Mouse (Mus musculus): ENCODE measurements at regions not wholly inside any gene's neighbourhood (a gene's known extent, or its start where the extent isn't known, plus 50 kb on each side); places are given as distances from the start of the nearest gene placed in this dataset.

- Histone ChIP-seq H3K4me3 (no peak overlapping the region), H3K4me1 (no peaks in the 10 kb centered on the region), H3K27ac (no peak overlapping the region), H3K36me3 (no peaks in the 10 kb centered on the region), H3K27me3 (ENCODE audit: low read depth, poor library complexity, severe bottlenecking) (no peaks in the 10 kb centered on the region), H3K9me3 (replicated peaks) (no peaks in the 10 kb centered on the region)
- no peak for DNase-seq (ENCODE audit: low spot score)
- WGBS: 33% methylated on average over 3 of the region's 3 CpGs
Observed at GRCm38 (mm10) chr4:64175938-64176337, 129.1 kb upstream of the Tnc start.

DNA sequence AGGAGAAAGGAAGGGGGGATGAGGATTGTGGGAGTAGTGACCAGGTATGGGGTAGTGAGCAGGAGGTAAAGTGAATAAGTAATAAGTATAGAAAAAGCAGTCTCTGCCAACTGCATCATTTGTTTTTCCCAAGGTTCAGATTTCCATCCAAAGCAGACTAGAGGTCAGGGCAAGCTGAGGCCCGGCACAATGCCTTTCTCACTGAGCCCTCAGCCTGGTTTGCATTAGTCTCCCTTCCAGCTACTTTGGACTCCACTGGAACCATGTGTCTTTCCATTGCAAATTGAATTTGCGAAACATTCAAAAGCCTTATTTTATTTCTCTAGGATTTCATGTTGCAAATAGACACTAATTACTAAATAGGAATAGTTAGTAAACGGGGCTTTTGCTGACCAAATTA, 124.7 kb upstream of the Tnc start:
- H3K36me3 ChIP-seq: no peaks in the 10 kb centered on the region
- DNase-seq (ENCODE audit: low spot score): no peak
- no peak overlapping the region for H3K4me3 ChIP-seq
- H3K27me3 ChIP-seq (ENCODE audit: low read depth, poor library complexity, severe bottlenecking): no peaks in the 10 kb centered on the region
- H3K9me3 ChIP-seq (replicated peaks): no peaks in the 10 kb centered on the region
- 75% methylated on average over 3 of the region's 3 CpGs for WGBS
- no peak overlapping the region for H3K27ac ChIP-seq
- no peaks in the 10 kb centered on the region for H3K4me1 ChIP-seq

- 95% methylated on average over 5 of the region's 5 CpGs for WGBS
- Histone ChIP-seq H3K4me3 (no peak overlapping the region), H3K36me3 (no peaks in the 10 kb centered on the region), H3K9me3 (replicated peaks) (no peaks in the 10 kb centered on the region), H3K27me3 (ENCODE audit: low read depth, poor library complexity, severe bottlenecking) (no peaks in the 10 kb centered on the region), H3K27ac (no peak overlapping the region), H3K4me1 (no peaks in the 10 kb centered on the region)
- DNase-seq (ENCODE audit: low spot score): no peak
Observed at GRCm38 (mm10) chr4:64148989-64149463, 102.2 kb upstream of the Tnc start.

- no peak overlapping the region for H3K27ac ChIP-seq
- H3K36me3 ChIP-seq: no peaks in the 10 kb centered on the region
- H3K9me3 ChIP-seq (replicated peaks): no peaks in the 10 kb centered on the region
- no peaks in the 10 kb centered on the region for H3K4me1 ChIP-seq
- no peaks in the 10 kb centered on the region for H3K27me3 ChIP-seq (ENCODE audit: low read depth, poor library complexity, severe bottlenecking)
- WGBS: 86% methylated on average over 2 of the region's 2 CpGs
- no peak for DNase-seq (ENCODE audit: low spot score)
- H3K4me3 ChIP-seq: no peak overlapping the region
Observed at GRCm38 (mm10) chr4:64145924-64146323, 99.1 kb upstream of the Tnc start.

- Histone ChIP-seq H3K4me3 (no peak overlapping the region), H3K27me3 (ENCODE audit: low read depth, poor library complexity, severe bottlenecking) (no peaks in the 10 kb centered on the region), H3K9me3 (replicated peaks) (no peaks in the 10 kb centered on the region), H3K36me3 (no peaks in the 10 kb centered on the region), H3K27ac (no peak overlapping the region), H3K4me1 (no peaks in the 10 kb centered on the region)
- DNase-seq (ENCODE audit: low spot score): no peak
- 77% methylated on average over 2 of the region's 2 CpGs for WGBS
Observed at GRCm38 (mm10) chr4:64142963-64143362, 96.1 kb upstream of the Tnc start.

- Histone ChIP-seq H3K27me3 (ENCODE audit: low read depth, poor library complexity, severe bottlenecking) (no peaks in the 10 kb centered on the region), H3K36me3 (no peaks in the 10 kb centered on the region), H3K4me1 (no peaks in the 10 kb centered on the region), H3K27ac (no peak overlapping the region), H3K9me3 (replicated peaks) (no peaks in the 10 kb centered on the region), H3K4me3 (no peak overlapping the region)
- no peak for DNase-seq (ENCODE audit: low spot score)
- WGBS: 86% methylated on average over 5 of the region's 5 CpGs
Observed at GRCm38 (mm10) chr4:64142356-64142787, 95.6 kb upstream of the Tnc start.

- Histone ChIP-seq H3K27ac (no peak overlapping the region), H3K36me3 (no peaks in the 10 kb centered on the region), H3K4me1 (no peaks in the 10 kb centered on the region), H3K4me3 (no peak overlapping the region), H3K9me3 (replicated peaks) (no peaks in the 10 kb centered on the region), H3K27me3 (ENCODE audit: low read depth, poor library complexity, severe bottlenecking) (no peaks in the 10 kb centered on the region)
- no peak for DNase-seq (ENCODE audit: low spot score)
- 92% methylated on average over 4 of the region's 4 CpGs for WGBS
Observed at GRCm38 (mm10) chr4:64139836-64140235, 93.0 kb upstream of the Tnc start.

DNA sequence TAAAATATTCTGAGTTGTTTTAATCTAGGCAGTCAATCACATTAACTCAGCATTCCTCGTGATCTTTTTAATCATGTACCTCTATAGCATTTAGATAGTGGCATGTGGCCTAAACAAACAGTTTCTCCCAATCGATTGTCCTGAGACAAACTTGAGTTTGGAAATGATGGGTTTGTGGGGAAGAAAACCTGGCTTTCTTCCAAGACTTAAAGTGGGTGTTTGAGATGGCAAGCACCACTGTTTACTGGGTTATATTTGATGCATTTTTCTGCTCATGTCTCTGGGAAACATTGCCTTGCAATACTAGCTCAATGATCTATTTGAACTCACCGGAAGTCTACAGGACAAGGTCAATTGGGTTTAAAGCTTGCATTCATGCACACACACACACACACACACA, 88.2 kb upstream of the Tnc start:
- Histone ChIP-seq H3K9me3 (replicated peaks) (no peaks in the 10 kb centered on the region), H3K27ac (no peak overlapping the region), H3K27me3 (ENCODE audit: low read depth, poor library complexity, severe bottlenecking) (no peaks in the 10 kb centered on the region), H3K36me3 (no peaks in the 10 kb centered on the region), H3K4me1 (no peaks in the 10 kb centered on the region), H3K4me3 (no peak overlapping the region)
- 92% methylated on average over 3 of the region's 3 CpGs for WGBS
- DNase-seq (ENCODE audit: low spot score): no peak

- no peak overlapping the region for H3K4me3 ChIP-seq
Observed at GRCm38 (mm10) chr4:64129290-64129689, 82.5 kb upstream of the Tnc start.

GRCm38 (mm10) chr4:64124387-64125088, 77.7 kb upstream of the Tnc start:
- Histone ChIP-seq H3K9me3 (replicated peaks) (no peaks in the 10 kb centered on the region), H3K36me3 (no peaks in the 10 kb centered on the region), H3K27ac (no peak overlapping the region), H3K4me1 (no peaks in the 10 kb centered on the region), H3K27me3 (ENCODE audit: low read depth, poor library complexity, severe bottlenecking) (no peaks in the 10 kb centered on the region), H3K4me3 (no peak overlapping the region)
- no peak for DNase-seq (ENCODE audit: low spot score)
- 77% methylated on average over 2 of the region's 2 CpGs for WGBS

More at GRCm38 (mm10) chr4:64129290-64129689, 82.5 kb upstream of the Tnc start:
- 68% methylated on average over 1 of the region's 1 CpGs for WGBS
- H3K9me3 ChIP-seq (replicated peaks): no peaks in the 10 kb centered on the region
- no peaks in the 10 kb centered on the region for H3K36me3 ChIP-seq
- no peak overlapping the region for H3K27ac ChIP-seq
- H3K4me1 ChIP-seq: no peaks in the 10 kb centered on the region
- no peak for DNase-seq (ENCODE audit: low spot score)
- no peaks in the 10 kb centered on the region for H3K27me3 ChIP-seq (ENCODE audit: low read depth, poor library complexity, severe bottlenecking)

DNA sequence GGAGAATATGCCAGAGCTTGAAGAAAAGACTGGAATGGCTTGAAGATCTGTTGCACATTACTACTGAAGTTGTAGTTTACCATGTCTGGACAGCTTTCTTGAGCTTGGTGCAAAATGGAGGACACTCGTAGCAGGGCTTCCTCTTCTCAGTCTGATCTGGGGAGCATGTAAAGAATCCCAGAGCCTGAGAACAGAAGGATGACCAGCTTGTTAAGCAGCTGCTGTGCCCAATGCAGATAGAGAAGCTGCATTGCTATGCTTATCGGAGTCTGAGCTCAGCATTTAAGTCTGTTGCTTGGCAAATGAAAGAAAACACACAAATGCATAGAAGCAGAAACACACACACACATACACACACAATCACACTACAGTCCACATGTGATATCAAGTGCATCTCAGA, 76.9 kb upstream of the Tnc start:
- H3K36me3 ChIP-seq: no peaks in the 10 kb centered on the region
- H3K27me3 ChIP-seq (ENCODE audit: low read depth, poor library complexity, severe bottlenecking): no peaks in the 10 kb centered on the region
- no peak for DNase-seq (ENCODE audit: low spot score)
- WGBS: 91% methylated on average over 2 of the region's 2 CpGs
- H3K9me3 ChIP-seq (replicated peaks): no peaks in the 10 kb centered on the region
- H3K4me1 ChIP-seq: no peaks in the 10 kb centered on the region
- no peak overlapping the region for H3K4me3 ChIP-seq
- no peak overlapping the region for H3K27ac ChIP-seq

DNA sequence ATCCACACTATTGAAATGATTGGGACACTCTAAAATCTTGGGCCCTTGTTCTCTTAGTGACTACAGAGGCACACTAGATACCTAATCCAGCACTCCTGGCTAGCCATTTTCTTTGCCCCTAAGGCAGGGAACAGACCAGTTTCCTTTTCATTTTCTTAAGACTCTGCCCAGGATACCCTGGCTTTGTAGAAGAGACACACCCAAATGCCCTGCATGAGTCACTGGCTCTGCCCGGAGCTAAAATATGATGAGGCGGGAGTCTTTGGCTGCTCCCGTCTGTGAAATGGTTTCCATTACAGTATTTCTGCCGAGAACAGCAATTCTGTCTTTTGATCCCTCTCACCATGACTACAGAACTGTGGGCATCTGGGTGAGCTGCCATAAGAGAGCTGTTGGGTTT, 51.4 kb upstream of the Tnc start:
- H3K27me3 ChIP-seq (ENCODE audit: low read depth, poor library complexity, severe bottlenecking): no peaks in the 10 kb centered on the region
- H3K4me1 ChIP-seq: 0 out of 2 replicates have a peak, but pooled peaks cover 3% of the 10 kb centered on the region
- WGBS: 90% methylated on average over 4 of the region's 4 CpGs

More for the DNA sequence above, 51.4 kb upstream of the Tnc start:
- Histone ChIP-seq H3K9me3 (replicated peaks) (no peaks in the 10 kb centered on the region), H3K27ac (no peak overlapping the region), H3K4me3 (no peak overlapping the region), H3K36me3 (no peaks in the 10 kb centered on the region)
- DNase-seq (ENCODE audit: low spot score): no peak

Data from limb, embryonic 10.5 days (tissue).